Mouse (Mus musculus): ENCODE data around the gene Spop. TPM values are rescaled to one million over a fixed set of nuclear protein-coding genes. Genes with fewer than 3 reads are reported as not detected.
A peak's percentile ranks its signal among the peaks of the same experiment; 100 is the strongest.

Gene Spop
- polyA plus RNA-seq, 1 experiment, result 94.8 TPM

GRCm38 (mm10) chr11:95420880-95421435 is 7.1 kb downstream of the Spop start:
- H3K27ac ChIP-seq (replicated peaks; ENCODE audit: low read depth, low read length), result peak overlapping the region; percentile 30; the same call in 1 of the 2 replicates
- peaks cover 10% of the 10 kb centered on the region; the same call in 1 of the 2 replicates for H3K4me1 ChIP-seq (ENCODE audit: control insufficient read depth, insufficient read depth, insufficient read length, low read length)
- H3K4me3 ChIP-seq (ENCODE audit: insufficient read depth, low read depth, low read length), result no peak overlapping the region

- Histone ChIP-seq H3K4me3 (ENCODE audit: insufficient read depth, low read depth, low read length) (no peak overlapping the region), H3K4me1 (ENCODE audit: control insufficient read depth, insufficient read depth, insufficient read length, low read length) (peaks cover 8% of the 10 kb centered on the region; the same call in 1 of the 2 replicates), H3K27ac (replicated peaks; ENCODE audit: low read depth, low read length) (0 out of 2 replicates have a peak overlapping the region, but pooled peaks have one; percentile 18)
Measured at GRCm38 (mm10) chr11:95423505-95423904, 9.6 kb downstream of the Spop start.

DNA sequence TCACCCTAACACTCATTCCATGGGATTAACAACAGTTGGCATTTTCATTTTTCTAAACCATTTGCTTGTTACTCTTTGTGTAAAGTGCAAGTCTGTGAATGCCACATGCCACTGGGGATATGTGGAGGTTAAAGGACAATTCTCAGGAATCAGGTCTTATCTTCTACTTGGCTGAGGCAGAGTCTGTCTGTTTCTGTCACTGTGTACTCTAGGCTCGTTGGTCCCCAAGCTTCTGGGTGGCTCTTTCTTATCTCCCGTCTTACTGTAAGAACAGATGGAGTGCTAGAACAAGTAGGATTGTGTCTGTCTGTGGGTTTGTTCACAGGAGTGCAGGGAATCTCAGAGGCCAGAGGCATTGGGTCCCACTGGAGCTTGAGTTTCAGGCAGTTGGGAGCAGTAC is 17.5 kb downstream of the Spop start:
- Histone ChIP-seq H3K27ac (replicated peaks; ENCODE audit: low read depth, low read length) (no peak overlapping the region), H3K4me3 (ENCODE audit: insufficient read depth, low read depth, low read length) (no peak overlapping the region)

DNA sequence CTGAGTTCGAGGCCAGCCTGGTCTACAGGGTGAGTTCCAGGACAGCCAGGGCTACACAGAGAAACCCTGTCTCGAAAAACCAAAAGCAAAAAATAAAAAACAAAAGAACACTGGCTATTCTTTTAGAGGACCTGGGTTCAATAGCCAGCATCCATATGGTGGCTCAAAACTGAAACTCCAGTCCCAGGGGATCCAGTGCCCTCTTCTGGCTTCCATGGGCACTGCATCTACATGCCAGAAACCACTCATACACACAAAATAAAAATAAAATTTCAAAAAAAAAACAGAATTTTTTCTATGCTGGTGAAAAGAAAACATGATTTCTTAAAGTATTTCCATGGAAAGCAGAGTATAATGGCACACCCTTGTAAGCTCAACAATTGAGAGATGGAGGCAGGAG is 18.3 kb downstream of the Spop start:
- no peak overlapping the region for H3K4me3 ChIP-seq (ENCODE audit: insufficient read depth, low read depth, low read length)
- H3K4me1 ChIP-seq (ENCODE audit: control insufficient read depth, insufficient read depth, insufficient read length, low read length), result no peaks in the 10 kb centered on the region
- H3K27ac ChIP-seq (replicated peaks; ENCODE audit: low read depth, low read length), result no peak overlapping the region

More for the DNA sequence above, 17.5 kb downstream of the Spop start:
- H3K4me1 ChIP-seq (ENCODE audit: control insufficient read depth, insufficient read depth, insufficient read length, low read length), result no peaks in the 10 kb centered on the region

- no peaks in the 10 kb centered on the region; the same call in none of the 2 replicates for H3K4me1 ChIP-seq (ENCODE audit: control insufficient read depth, insufficient read depth, insufficient read length, low read length)
- H3K4me3 ChIP-seq (ENCODE audit: insufficient read depth, low read depth, low read length), result no peak overlapping the region
- H3K27ac ChIP-seq (replicated peaks; ENCODE audit: low read depth, low read length), result no peak overlapping the region
Measured at GRCm38 (mm10) chr11:95445371-95445770, 31.5 kb downstream of the Spop start.

DNA sequence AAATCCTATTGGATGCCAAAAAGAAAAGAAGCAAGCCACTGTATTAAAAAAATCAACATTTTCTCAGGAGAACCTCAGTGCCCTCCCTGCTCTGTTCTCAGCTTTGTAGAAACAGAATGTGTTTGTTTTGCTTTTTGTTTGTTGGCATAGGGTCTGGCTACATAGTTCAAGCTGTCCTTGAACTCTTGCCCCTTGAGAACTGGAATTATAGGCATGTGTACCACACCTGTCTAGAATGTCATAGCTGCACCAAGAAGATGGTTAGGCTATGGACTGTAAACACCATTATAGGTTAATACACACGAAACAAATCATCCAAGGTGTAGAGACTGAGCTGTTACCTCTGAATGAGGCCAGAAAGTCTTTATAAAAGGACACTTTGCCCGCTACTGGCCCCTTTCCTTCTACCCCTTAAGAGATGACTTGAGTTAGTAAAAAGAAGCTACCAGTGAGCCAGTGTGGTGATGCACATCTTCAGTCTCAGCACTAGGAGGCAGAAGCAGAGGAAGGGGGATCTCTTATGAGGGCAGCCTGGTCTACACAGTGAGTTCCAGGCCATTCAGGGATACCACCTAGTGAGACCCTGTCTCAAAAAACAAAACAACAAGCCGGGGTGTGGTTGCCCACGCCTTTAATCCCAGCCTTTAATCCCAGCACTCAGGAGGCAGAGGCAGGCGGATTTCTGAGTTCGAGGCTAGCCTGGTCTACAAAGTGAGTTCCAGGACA is 32.9 kb downstream of the Spop start:
- Histone ChIP-seq H3K27ac (replicated peaks; ENCODE audit: low read depth, low read length) (no peak overlapping the region), H3K4me1 (ENCODE audit: control insufficient read depth, insufficient read depth, insufficient read length, low read length) (no peaks in the 10 kb centered on the region; the same call in none of the 2 replicates), H3K4me3 (ENCODE audit: insufficient read depth, low read depth, low read length) (no peak overlapping the region)

DNA sequence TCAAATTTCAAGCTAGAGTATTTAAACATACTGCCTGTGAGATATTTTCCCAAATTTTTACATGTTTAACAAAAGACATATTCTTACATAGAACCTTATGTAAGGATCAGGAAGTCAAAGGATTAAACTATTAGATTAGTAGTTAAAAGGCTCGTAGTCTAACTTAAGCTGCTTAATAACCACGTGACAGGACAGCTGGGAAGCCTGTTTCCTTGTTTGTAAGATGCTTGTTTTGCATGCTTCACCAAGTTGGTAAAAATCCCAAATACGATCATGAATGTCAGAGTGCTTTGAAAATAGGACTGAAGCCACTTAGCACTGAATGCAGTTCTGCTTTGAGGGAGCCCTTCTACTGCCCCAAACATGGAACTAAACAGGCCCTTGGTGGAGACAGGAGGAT is 34.5 kb downstream of the Spop start:
- H3K4me3 ChIP-seq (ENCODE audit: insufficient read depth, low read depth, low read length), result no peak overlapping the region
- no peak overlapping the region for H3K27ac ChIP-seq (replicated peaks; ENCODE audit: low read depth, low read length)
- H3K4me1 ChIP-seq (ENCODE audit: control insufficient read depth, insufficient read depth, insufficient read length, low read length), result no peaks in the 10 kb centered on the region; the same call in none of the 2 replicates

DNA sequence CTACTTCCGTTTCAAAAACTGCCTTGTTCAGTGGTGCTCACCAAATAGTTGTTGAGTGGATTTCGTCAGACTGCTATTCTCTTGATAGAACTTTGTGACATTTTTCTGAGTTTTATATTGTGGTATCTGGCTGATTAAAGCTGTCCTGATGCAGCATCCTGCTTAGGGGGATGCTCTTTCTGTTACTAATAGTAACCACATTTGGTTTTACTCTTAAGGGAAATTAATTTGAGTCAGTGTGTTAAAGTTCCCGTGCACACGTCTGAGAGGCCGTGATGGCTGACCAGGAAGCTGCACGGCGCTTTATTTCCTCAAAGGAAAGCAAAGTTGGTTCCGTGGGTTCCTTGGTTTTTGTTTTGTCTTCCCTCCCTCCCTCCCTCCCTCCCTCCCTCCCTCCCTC is 41.5 kb downstream of the Spop start:
- H3K4me3 ChIP-seq (ENCODE audit: insufficient read depth, low read depth, low read length), result no peak overlapping the region
- peaks cover 4% of the 10 kb centered on the region for H3K4me1 ChIP-seq (ENCODE audit: control insufficient read depth, insufficient read depth, insufficient read length, low read length)
- H3K27ac ChIP-seq (replicated peaks; ENCODE audit: low read depth, low read length), result no peak overlapping the region

- H3K4me3 ChIP-seq (ENCODE audit: insufficient read depth, low read depth, low read length), result no peak overlapping the region
- H3K27ac ChIP-seq (replicated peaks; ENCODE audit: low read depth, low read length), result no peak overlapping the region
- peaks cover 7% of the 10 kb centered on the region for H3K4me1 ChIP-seq (ENCODE audit: control insufficient read depth, insufficient read depth, insufficient read length, low read length)
Measured at GRCm38 (mm10) chr11:95460872-95461271, 47.0 kb downstream of the Spop start.

DNA sequence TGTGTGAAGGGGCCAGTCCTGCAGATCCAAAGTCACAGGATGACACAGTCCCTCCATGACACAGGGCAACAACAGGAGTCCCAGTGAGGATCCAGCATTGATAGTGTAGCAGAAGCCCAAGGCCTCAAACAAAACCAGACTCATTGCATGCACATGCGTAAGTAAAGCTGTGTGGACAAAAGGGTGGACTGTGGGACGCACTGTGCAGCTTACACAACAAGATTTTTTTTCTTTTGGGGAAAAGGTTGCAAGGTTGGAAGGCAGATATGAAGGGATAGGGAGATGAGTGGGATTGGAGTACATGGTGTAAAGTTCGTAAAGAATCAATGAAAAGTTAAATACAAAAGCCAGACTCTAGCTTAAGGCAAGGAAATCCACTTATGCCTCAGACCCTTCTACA is 48.3 kb downstream of the Spop start:
- Histone ChIP-seq H3K27ac (replicated peaks; ENCODE audit: low read depth, low read length) (no peak overlapping the region), H3K4me3 (ENCODE audit: insufficient read depth, low read depth, low read length) (no peak overlapping the region), H3K4me1 (ENCODE audit: control insufficient read depth, insufficient read depth, insufficient read length, low read length) (peaks cover 5% of the 10 kb centered on the region)

DNA sequence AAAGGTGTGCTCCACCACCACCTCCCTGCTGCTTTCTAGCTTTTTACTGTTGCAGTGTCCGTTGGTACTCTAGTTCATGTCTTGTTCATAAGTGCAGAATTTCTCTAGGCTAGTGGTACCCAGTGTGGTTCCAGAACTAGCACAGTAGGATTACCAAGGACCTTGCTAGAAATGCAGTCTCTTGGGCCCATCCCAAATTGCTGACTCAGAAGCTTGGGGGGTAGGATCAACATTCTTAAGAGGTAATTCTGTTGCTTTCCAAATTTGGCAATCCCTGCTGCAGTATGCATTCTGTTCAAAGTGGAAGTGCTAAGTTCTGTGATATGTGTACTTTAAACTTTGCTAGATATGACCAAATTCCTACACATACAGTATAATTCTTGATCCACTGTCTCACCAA is 53.9 kb downstream of the Spop start:
- peaks cover 3% of the 10 kb centered on the region for H3K4me1 ChIP-seq (ENCODE audit: control insufficient read depth, insufficient read depth, insufficient read length, low read length)
- H3K27ac ChIP-seq (replicated peaks; ENCODE audit: low read depth, low read length), result no peak overlapping the region
- H3K4me3 ChIP-seq (ENCODE audit: insufficient read depth, low read depth, low read length), result no peak overlapping the region

DNA sequence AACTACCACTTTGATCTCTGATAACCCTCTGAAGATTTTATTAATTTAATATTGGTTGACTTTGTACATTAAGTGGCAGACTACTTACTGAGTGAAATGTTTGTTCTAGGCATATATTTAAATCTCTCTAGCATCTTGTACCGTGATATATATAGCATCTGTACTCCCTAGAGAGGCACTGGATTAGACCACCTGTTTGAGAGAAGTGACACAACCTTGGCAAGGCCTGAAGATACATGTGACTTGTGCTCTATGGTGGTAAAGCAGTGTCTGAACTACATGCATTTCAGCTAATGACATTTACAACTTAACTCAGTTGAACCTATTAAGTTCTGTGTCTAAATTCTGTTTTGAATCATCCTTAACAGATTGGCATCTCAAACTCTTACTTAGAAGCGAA is 59.1 kb downstream of the Spop start:
- Histone ChIP-seq H3K4me3 (ENCODE audit: insufficient read depth, low read depth, low read length) (no peak overlapping the region), H3K27ac (replicated peaks; ENCODE audit: low read depth, low read length) (no peak overlapping the region), H3K4me1 (ENCODE audit: control insufficient read depth, insufficient read depth, insufficient read length, low read length) (no peaks in the 10 kb centered on the region)

GRCm38 (mm10) chr11:95473456-95473855 is 59.6 kb downstream of the Spop start:
- Histone ChIP-seq H3K4me1 (ENCODE audit: control insufficient read depth, insufficient read depth, insufficient read length, low read length) (no peaks in the 10 kb centered on the region), H3K27ac (replicated peaks; ENCODE audit: low read depth, low read length) (no peak overlapping the region), H3K4me3 (ENCODE audit: insufficient read depth, low read depth, low read length) (no peak overlapping the region)

DNA sequence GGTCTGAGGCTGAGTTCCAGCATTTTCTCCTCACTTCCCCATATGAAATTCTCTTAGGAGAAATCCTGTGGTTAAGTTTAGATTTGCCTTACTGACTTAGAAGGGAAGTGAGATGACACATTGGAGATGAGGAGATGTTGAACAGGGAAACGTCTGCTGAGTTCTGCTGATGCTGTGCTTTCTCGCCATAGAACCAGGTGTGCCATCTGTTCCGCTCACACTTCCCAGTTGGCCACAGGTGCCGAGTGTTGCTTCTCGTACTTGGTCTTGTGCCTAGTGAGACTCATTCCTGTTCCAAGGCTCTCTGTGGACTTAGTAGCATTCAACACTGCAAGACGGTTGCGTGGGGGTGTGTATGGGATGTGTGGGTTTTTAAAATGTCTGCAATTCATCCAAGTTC is 62.4 kb downstream of the Spop start:
- Histone ChIP-seq H3K27ac (replicated peaks; ENCODE audit: low read depth, low read length) (no peak overlapping the region), H3K4me1 (ENCODE audit: control insufficient read depth, insufficient read depth, insufficient read length, low read length) (no peaks in the 10 kb centered on the region), H3K4me3 (ENCODE audit: insufficient read depth, low read depth, low read length) (no peak overlapping the region)

- H3K27ac ChIP-seq (replicated peaks; ENCODE audit: low read depth, low read length), result no peak overlapping the region
- H3K4me1 ChIP-seq (ENCODE audit: control insufficient read depth, insufficient read depth, insufficient read length, low read length), result no peaks in the 10 kb centered on the region
- H3K4me3 ChIP-seq (ENCODE audit: insufficient read depth, low read depth, low read length), result no peak overlapping the region
Measured at GRCm38 (mm10) chr11:95479458-95479857, 65.6 kb downstream of the Spop start.

- no peak overlapping the region for H3K27ac ChIP-seq (replicated peaks; ENCODE audit: low read depth, low read length)
Measured at GRCm38 (mm10) chr11:95480662-95481061, 66.8 kb downstream of the Spop start.

More at GRCm38 (mm10) chr11:95480662-95481061, 66.8 kb downstream of the Spop start:
- Histone ChIP-seq H3K4me1 (ENCODE audit: control insufficient read depth, insufficient read depth, insufficient read length, low read length) (no peaks in the 10 kb centered on the region), H3K4me3 (ENCODE audit: insufficient read depth, low read depth, low read length) (no peak overlapping the region)

Data from brown adipose tissue, adult 24 weeks (tissue).